Mouse (Mus musculus) left cerebral cortex, adult 6 months (tissue): ENCODE measurements around the gene Olfr1357. TPM values are rescaled to one million over a fixed set of nuclear protein-coding genes. Genes with fewer than 3 reads are reported as not detected.

ENCODE experiments used
- long read RNA-seq, 2 experiments: library from polyadenylated mRNA; unstranded; transcript quantifications; one replicate each; pipeline ENCODE4 v2.0.0; 2019 to 2020
- polyA plus RNA-seq: library from polyadenylated mRNA; unstranded; fragments of <200 nt; fragmentation: Nextera tagmentation; gene quantifications from 2 replicates; pipeline ENCODE4 v1.2.3, GENCODE M21; 2021

Gene Olfr1357
- polyA plus RNA-seq, result not detected in 2 replicates
- long read RNA-seq, experiment 1, result 0 reads
- long read RNA-seq, experiment 2, result 0 reads

DNA sequence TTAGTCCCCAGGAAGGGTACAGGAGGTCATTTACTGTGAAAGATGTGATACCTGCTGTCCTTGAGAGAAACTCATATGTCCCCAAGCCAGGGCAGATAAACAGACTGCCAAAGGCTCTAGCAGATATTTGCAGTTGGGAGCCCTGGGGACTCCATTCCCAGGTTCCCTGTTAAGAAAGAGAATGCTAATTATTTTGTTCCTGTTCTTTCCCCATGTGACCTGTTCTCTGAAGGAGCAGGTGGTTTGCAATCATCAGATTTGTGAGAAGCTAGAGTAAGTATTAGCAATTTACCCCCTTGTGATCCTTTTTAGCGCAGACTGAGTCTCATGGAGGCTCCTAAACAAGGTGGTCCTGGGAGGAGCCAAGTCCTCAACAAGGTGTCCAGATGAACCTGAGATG, at the start of gene Olfr1357:
Gene Olfr1357 (minus strand): TSS at position 101 of the 400 bp plus-strand sequence.

DNA sequence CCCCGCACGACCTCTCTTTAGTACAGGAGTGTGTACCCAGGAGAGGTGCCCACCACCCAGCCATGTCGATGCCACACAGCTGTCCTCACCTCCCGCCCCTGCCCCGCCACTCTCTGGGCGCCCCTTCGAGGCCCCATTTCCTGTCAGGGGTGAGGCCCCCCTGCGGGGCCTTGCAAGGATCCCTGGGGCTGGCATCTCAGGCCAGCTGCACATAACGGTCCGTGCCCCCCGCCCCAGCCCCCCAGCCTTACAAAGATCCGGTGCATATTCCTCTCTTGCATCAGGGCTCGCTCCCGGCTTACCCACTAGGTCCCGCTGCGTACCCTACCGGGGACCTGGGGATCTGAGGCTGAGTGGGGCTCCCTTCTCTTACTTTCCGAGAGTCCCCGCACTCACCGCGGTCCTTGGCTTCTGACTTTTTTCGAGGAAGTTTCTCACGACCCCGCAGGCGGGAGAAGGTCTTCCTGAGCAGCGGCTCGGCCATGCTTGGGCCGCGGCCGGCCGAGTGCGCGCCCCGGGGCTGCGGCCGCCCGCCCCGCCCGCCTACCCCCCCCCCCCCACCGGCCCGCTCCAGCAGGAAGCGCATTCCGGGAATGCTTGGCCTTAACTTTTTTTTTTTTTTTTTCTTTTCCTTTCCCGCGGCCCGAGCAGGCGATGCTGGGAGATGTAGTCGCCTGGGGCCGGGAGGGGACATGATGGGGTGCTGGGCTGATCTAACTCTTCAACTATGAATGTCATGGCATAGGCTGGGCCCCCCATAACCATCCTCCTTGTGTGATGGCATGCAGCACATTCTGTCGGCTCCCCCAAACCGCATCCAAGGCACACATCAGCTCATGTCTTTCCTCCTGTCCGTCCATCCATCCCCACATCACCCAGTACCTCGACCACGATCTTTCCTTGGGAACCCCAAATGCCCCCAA, 26.2 kb downstream of the Olfr1357 start, which contains the start of gene Syde1:
Gene Syde1 (minus strand): TSS at position 559 of the 923 bp plus-strand sequence.

DNA sequence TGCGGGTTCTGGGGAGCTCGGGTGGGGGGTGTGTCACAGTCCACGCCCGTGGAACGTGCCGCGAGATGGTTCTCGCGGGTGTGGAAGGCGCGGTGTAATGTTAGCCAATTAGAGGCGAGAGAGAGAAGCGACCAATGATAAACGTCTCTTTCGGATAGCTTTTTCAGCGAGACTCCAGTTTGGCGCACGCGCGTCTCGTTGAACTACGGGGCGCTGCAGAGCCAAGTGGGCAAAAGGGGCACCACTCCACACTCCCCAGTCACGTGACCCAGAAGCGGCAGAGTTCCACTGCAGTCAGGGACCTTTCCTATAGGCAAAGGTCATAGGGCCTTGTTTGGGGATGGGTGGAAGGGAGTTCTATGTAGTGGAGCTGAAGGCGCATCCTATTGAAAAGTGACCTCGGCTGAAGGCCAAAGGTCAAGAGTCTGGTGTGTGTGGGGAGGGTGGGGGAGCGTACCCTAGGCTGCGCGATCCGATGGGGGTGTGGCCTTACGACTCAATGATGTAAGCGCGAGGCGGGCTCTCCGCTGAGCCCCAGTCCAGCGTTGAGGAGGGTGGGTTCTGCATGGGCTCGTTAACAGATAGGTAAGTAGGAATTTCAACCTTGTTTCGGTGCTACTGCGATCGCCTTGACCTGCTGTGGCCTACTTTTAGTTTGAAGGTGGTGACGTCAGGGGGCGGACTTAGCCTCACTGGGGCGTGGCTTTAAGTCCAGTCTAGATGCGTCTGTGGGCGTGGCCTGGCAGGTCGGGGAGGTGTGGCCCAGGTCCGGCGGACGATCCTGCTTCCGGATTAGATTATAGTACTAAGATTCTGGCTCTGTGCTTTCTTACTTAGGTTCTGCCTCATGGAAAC, 43.4 kb downstream of the Olfr1357 start, which contains the start of gene Ilvbl:
Gene Ilvbl (plus strand): TSS at position 97 of the 855 bp plus-strand sequence.

Other genes starting within 250 kb of the Olfr1357 start
- gene Rrp1, start 205.0 kb downstream of the Olfr1357 start, polyA plus RNA-seq, result 300 and 334 TPM in 2 replicates
- gene Cstb, start 192.4 kb downstream of the Olfr1357 start, polyA plus RNA-seq, result 131 and 134 TPM in 2 replicates
- 40.1 and 44.0 TPM in 2 replicates for gene Pdxk, start 153.1 kb downstream of the Olfr1357 start, polyA plus RNA-seq
- not detected in 2 replicates for gene Olfr1358, start 100.6 kb downstream of the Olfr1357 start, polyA plus RNA-seq
- gene Ilvbl, start 43.7 kb downstream of the Olfr1357 start, polyA plus RNA-seq, result 27.2 and 37.1 TPM in 2 replicates
- gene Syde1, start 26.1 kb downstream of the Olfr1357 start, polyA plus RNA-seq, result 1.9 and 3.3 TPM in 2 replicates
- not detected in 2 replicates for gene Casp14, start 100.2 kb upstream of the Olfr1357 start, polyA plus RNA-seq
- gene Ccdc105, start 135.0 kb upstream of the Olfr1357 start, polyA plus RNA-seq, result 0.11 and 0.13 TPM in 2 replicates
- 2.0 and 3.3 TPM in 2 replicates for gene Slc1a6, start 162.4 kb upstream of the Olfr1357 start, polyA plus RNA-seq
- not detected in 2 replicates for gene Olfr1356, start 234.1 kb upstream of the Olfr1357 start, polyA plus RNA-seq